Comparison of ENCODE assay signal across 8 mouse cellular contexts in the genomic region with DNA sequence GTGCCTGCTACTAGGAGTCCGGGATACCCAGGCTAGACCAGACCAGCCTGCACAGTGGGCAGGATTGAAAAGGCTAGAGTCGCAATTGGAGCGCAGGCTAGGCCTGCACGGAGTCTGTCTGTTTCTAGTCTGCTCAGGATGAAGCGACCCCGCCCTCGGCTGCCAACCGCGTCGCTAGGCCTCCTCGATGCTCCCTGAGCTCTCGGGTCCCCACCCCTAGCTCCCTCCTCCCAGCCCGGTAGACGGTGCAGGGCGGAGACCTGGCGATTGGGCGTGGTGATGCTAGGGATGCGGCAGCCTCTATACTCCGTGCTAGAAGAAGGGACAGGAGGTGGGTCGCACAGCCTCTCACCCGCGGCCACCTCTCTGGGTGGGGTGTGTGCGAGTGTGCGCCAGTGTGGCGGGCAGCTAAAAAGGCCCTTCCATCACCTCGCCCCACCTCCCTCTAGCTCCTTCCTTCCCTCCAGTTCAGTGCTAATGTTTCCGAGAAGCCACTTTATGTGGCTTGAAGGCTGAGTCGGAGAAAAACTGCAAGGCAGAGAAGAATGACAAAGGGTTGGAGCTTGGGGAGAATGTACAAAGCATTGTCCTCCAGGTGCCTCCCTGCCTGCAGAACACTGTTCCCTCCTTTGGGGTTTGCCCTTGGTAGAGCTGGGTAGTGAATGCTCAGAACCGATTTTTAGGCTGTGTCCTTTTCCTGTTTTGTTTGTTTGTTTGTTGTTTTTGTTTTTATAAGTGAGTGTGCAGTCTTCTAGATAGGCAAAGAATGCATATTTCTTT. TPM values are rescaled to one million over a fixed set of nuclear protein-coding genes. Genes with fewer than 3 reads are reported as not detected.
DNase-seq lines count a peak whose midpoint lies in the region; ATAC-seq and TF ChIP-seq lines count a peak whose summit lies in the region.

A gene (minus strand): TSS at position 383 of the 780 bp plus-strand sequence.

- H3K4me3 ChIP-seq in embryonic facial prominence, embryonic 13.5 days = peak within 1 kb of the TSS; percentile 43
- H3K4me3 ChIP-seq in intestine, embryonic 16.5 days (ENCODE audit: low read length) = peak within 1 kb of the TSS; percentile 25; the same call in 1 of the 2 replicates
- H3K4me3 ChIP-seq in midbrain, embryonic 11.5 days (ENCODE audit: low read depth, low read length) = peak within 1 kb of the TSS; percentile 40
- H3K4me3 ChIP-seq in stomach, postnatal 0 days (ENCODE audit: low read depth, low read length) = no peak within 1 kb of the TSS; the same call in 1 of the 2 replicates

- H3K4me1 ChIP-seq in embryonic facial prominence, embryonic 13.5 days = peaks cover 10% of the 10 kb centered on the region
- H3K4me1 ChIP-seq in intestine, embryonic 16.5 days (ENCODE audit: control insufficient read depth, insufficient read depth, low read length) = peaks cover 3% of the 10 kb centered on the region; the same call in 1 of the 2 replicates
- H3K4me1 ChIP-seq in midbrain, embryonic 11.5 days (ENCODE audit: control insufficient read depth, insufficient read depth, low read length) = peaks cover 2% of the 10 kb centered on the region; the same call in 1 of the 2 replicates
- H3K4me1 ChIP-seq in stomach, postnatal 0 days (replicated peaks; ENCODE audit: control insufficient read depth, insufficient read depth) = no peaks in the 10 kb centered on the region

- H3K9ac ChIP-seq in embryonic facial prominence, embryonic 13.5 days = peak within 1 kb of the TSS; percentile 60; the same call in 1 of the 2 replicates
- H3K9ac ChIP-seq in intestine, embryonic 16.5 days (ENCODE audit: low read depth, low read length) = no peak within 1 kb of the TSS
- H3K9ac ChIP-seq in midbrain, embryonic 11.5 days (ENCODE audit: low read length) = peak within 1 kb of the TSS; percentile 60
- H3K9ac ChIP-seq in stomach, postnatal 0 days (ENCODE audit: low read length) = no peak within 1 kb of the TSS

- no peaks in the 10 kb centered on the region for H3K9me3 ChIP-seq in embryonic facial prominence, embryonic 13.5 days
- no peaks in the 10 kb centered on the region for H3K9me3 ChIP-seq in intestine, embryonic 16.5 days (ENCODE audit: control insufficient read depth, low read length)
- no peaks in the 10 kb centered on the region for H3K9me3 ChIP-seq in midbrain, embryonic 11.5 days (ENCODE audit: control insufficient read depth, low read length)
- H3K9me3 ChIP-seq in stomach, postnatal 0 days (ENCODE audit: control insufficient read depth, low read length) = no peaks in the 10 kb centered on the region

- H3K4me2 ChIP-seq in embryonic facial prominence, embryonic 13.5 days = peak within 1 kb of the TSS; percentile 70
- peak within 1 kb of the TSS; percentile 40 for H3K4me2 ChIP-seq in intestine, embryonic 16.5 days (ENCODE audit: low read depth, low read length)
- peak within 1 kb of the TSS; percentile 62 for H3K4me2 ChIP-seq in midbrain, embryonic 11.5 days
- peak within 1 kb of the TSS; percentile 41 for H3K4me2 ChIP-seq in stomach, postnatal 0 days (replicated peaks; ENCODE audit: low read depth)

- no peak for TF ChIP-seq CTCF in stomach, postnatal 0 days (IDR thresholded peaks at IDR 0.05; ENCODE audit: low read depth)

- peak; percentile 79 for ATAC-seq in embryonic facial prominence, embryonic 13.5 days (ENCODE audit: insufficient number of reproducible peaks, insufficient read depth, low FRiP score, low TSS enrichment, low read depth)
- ATAC-seq in intestine, embryonic 16.5 days = peak; percentile 78
- ATAC-seq in midbrain, embryonic 11.5 days (ENCODE audit: low FRiP score) = peak; percentile 92
- 0 out of 2 replicates have a peak, but pooled peaks have one; percentile 42 for ATAC-seq in stomach, postnatal 0 days (ENCODE audit: low FRiP score, low TSS enrichment)

- no peaks in the 10 kb centered on the region for H3K36me3 ChIP-seq in embryonic facial prominence, embryonic 13.5 days
- H3K36me3 ChIP-seq in intestine, embryonic 16.5 days (ENCODE audit: control insufficient read depth, insufficient read depth, low read length) = no peaks in the 10 kb centered on the region
- H3K36me3 ChIP-seq in midbrain, embryonic 11.5 days (ENCODE audit: control insufficient read depth, insufficient read depth, low read length) = no peaks in the 10 kb centered on the region
- H3K36me3 ChIP-seq in stomach, postnatal 0 days (ENCODE audit: control insufficient read depth, insufficient read depth, low read length) = no peaks in the 10 kb centered on the region

- no peak for TF ChIP-seq EP300 in stomach, postnatal 0 days (optimal IDR thresholded peaks at IDR 0.05)

- H3K27me3 ChIP-seq in embryonic facial prominence, embryonic 13.5 days = peaks cover 22% of the 10 kb centered on the region
- peaks cover 10% of the 10 kb centered on the region for H3K27me3 ChIP-seq in intestine, embryonic 16.5 days (replicated peaks; ENCODE audit: control insufficient read depth, insufficient read depth, low read length)
- H3K27me3 ChIP-seq in midbrain, embryonic 11.5 days (ENCODE audit: control insufficient read depth, insufficient read depth, low read length) = no peaks in the 10 kb centered on the region
- no peaks in the 10 kb centered on the region for H3K27me3 ChIP-seq in stomach, postnatal 0 days (ENCODE audit: control insufficient read depth, insufficient read depth, low read length)

- peak; percentile 60 for DNase-seq in heart, adult 11 months
- DNase-seq in heart, postnatal 4 days = no peak
- peak; percentile 70 for DNase-seq in Muller cell, postnatal 12 days (ENCODE audit: inconsistent ontology term)
- peak; percentile 92 for DNase-seq in midbrain, embryonic 11.5 days (ENCODE audit: low spot score, missing footprints)
- DNase-seq in stomach, postnatal 0 days (ENCODE audit: low spot score) = peak; percentile 18
- DNase-seq in lung, postnatal 10 days = no peak

- 1% methylated on average over 28 of the region's 29 CpGs for WGBS in embryonic facial prominence, embryonic 13.5 days
- 2% methylated on average over 29 of the region's 29 CpGs for WGBS in intestine, embryonic 16.5 days
- WGBS in midbrain, embryonic 11.5 days = 2% methylated on average over 29 of the region's 29 CpGs
- WGBS in stomach, postnatal 0 days = 2% methylated on average over 29 of the region's 29 CpGs

- H3K27ac ChIP-seq in embryonic facial prominence, embryonic 13.5 days = no peak within 1 kb of the TSS
- H3K27ac ChIP-seq in intestine, embryonic 16.5 days (ENCODE audit: low read length) = no peak within 1 kb of the TSS
- no peak within 1 kb of the TSS for H3K27ac ChIP-seq in midbrain, embryonic 11.5 days (ENCODE audit: low read depth, low read length)
- no peak within 1 kb of the TSS for H3K27ac ChIP-seq in stomach, postnatal 0 days (replicated peaks)

RNA-seq across cellular contexts. Expression of the gene that starts here (rescaled TPM):
- under 1 TPM; 0.05 to 0.09 TPM for total RNA-seq in heart, postnatal 4 days (2021)
- polyA plus RNA-seq in embryonic facial prominence, embryonic 13.5 days (2015; fragmentation: Nextera tagmentation; extraction: Ambion mirVana) = 0.73 and 1.5 TPM in 2 replicates
- 0.91 and 0.95 TPM in 2 replicates for polyA plus RNA-seq in intestine, embryonic 16.5 days (2015; fragmentation: Nextera tagmentation; extraction: Ambion mirVana)
- 2.0 and 2.2 TPM in 2 replicates for polyA plus RNA-seq in midbrain, embryonic 11.5 days (2014; fragmentation: Nextera tagmentation; extraction: Ambion mirVana)
- polyA plus RNA-seq in stomach, postnatal 0 days (2015; fragmentation: Nextera tagmentation; extraction: Ambion mirVana) = 0.62 and 0.82 TPM in 2 replicates

Comparison
In these comparisons a context has a peak if more than half of its experiments do, and no peak if none do; other contexts are left out.
1. DNase-seq: peak in heart, adult 11 months (single experiment), Muller cell, postnatal 12 days (single experiment) and midbrain, embryonic 11.5 days (single experiment); none in heart, postnatal 4 days (single experiment) and lung, postnatal 10 days (single experiment).
2. Peak in ATAC-seq, H3K4me3 ChIP-seq and H3K4me2 ChIP-seq in intestine, embryonic 16.5 days; RNA of the gene not detected or under 1 TPM.
3. Peak in DNase-seq, ATAC-seq and H3K4me2 ChIP-seq in stomach, postnatal 0 days; RNA of the gene not detected or under 1 TPM.
4. ATAC-seq: peak in every context shown above with its lines; median percentile 92 in midbrain, embryonic 11.5 days; 79 in embryonic facial prominence, embryonic 13.5 days; 78 in intestine, embryonic 16.5 days; 42 in stomach, postnatal 0 days.
5. H3K9ac ChIP-seq: peak in embryonic facial prominence, embryonic 13.5 days (single experiment) and midbrain, embryonic 11.5 days (single experiment); none in intestine, embryonic 16.5 days (single experiment) and stomach, postnatal 0 days (single experiment).
6. Peak in every context shown above with its lines, with median percentiles within 50 percentile points of each other: H3K4me2 ChIP-seq.